Mouse (Mus musculus) megakaryocyte, embryonic 14.5 days (primary cell): ENCODE measurements around the gene Khdrbs1.

Experiments used
- FLI1 ChIP-seq: IDR thresholded peaks from 2 replicates; pipeline ENCODE4 v1.6.1; 2012; ENCODE audit warnings: low read length, inconsistent platforms, mixed read lengths
- GATA1 ChIP-seq: IDR thresholded peaks from 3 replicates; pipeline ENCODE4 v1.6.1; 2012; ENCODE audit warnings: mixed read lengths, low read length, inconsistent platforms, borderline replicate concordance

DNA sequence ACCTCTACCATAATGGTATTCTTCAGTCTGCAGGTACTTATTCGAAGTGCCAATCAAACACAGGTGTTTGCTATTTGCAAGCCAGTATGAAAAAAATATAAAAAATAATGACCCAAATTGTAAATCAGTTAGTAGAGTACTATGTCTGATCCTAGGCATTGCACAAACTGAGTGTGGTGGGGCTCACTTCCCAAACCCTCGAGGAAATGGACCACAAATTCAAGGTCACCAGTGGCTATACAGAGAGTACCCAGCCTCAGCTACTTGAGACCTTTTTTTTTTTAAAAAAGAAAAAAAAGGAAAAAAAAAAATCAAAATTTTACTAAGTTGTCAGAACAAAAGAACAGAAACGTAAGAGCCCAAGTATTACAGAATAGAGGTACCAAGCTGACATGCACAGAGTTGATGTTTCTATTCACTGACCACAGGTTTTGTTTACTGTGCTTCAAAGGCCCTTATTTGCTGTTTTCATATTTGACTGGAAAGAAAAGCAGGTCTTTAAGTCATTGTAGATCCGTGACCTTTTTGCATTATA, 2.9 kb downstream of the Khdrbs1 start:
- TF ChIP-seq GATA1 (no peak), FLI1 (no peak)
